Mouse (Mus musculus): ENCODE results near the gene Zcchc17.

- TF ChIP-seq CTCF (IDR thresholded peaks at IDR 0.05; ENCODE audit: extremely low read depth, insufficient read depth, insufficient read length, insufficient replicate concordance) (no peak), POLR2A (IDR thresholded peaks at IDR 0.05; ENCODE audit: low read depth, low read length) (no peak)
These were observed 63.3 kb downstream of the Zcchc17 start for GRCm38 (mm10) chr4:130296243-130296965.
